Mouse (Mus musculus): ENCODE measurements around the gene Kit. TPM values are rescaled to one million over a fixed set of nuclear protein-coding genes. Genes with fewer than 3 reads are reported as not detected.
A peak's percentile ranks its signal among the peaks of the same experiment; 100 is the strongest.

Kit gene
- total RNA-seq, 2 experiments from 2014 or later, result 33.3 to 37.8 TPM

DNA sequence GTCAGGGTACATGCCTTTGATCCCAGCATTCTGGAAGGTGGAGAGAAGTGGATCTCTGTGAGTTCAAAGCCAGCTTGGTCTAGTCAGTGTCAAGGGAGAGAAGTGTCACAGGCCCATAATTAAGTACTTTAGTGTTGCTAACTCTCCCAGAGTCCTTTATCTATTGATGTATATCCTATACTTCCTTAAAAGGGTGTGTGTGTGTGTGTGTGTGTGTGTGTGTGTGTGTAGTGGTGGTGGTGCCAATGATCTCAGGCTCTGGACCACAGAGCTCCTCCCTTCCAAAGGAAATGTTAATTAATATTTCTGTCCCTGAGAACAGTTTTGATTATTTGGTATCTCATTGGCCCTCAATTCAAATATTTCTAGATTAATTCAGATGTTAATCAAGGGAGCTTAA lies 50.3 kb downstream of the Kit start:
- intact Hi-C loops (cut with DNase I), result no loop called here
- DNase-seq (ENCODE audit: low spot score in 2 of 2), result no peak

- no peak for DNase-seq (ENCODE audit: low spot score in 2 of 2)
- intact Hi-C loops (cut with DNase I), result no loop called here
Measured at GRCm38 (mm10) chr5:75626284-75626683, 51.6 kb downstream of the Kit start.

DNA sequence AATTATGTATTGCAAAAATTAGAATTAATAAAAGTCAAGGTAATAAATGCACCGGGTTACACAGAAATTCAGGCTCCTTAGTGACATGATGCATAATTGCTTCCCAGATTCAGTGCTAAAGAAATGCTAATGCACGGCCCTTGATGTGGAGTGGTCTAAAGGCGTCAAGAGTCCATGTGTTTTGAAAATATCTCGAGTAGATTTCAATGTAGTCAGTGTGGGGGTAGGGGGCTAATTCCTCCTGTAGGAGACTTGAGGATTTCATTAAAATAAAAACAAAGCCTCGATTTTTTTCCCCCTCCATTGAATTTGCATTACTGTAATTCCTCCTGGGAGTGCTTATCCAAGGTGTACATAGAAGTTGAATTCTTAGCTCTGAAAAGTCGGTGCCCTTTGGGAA lies 52.0 kb downstream of the Kit start:
- intact Hi-C loops (cut with DNase I), result no loop called here
- DNase-seq (ENCODE audit: low spot score in 2 of 2), result no peak

DNA sequence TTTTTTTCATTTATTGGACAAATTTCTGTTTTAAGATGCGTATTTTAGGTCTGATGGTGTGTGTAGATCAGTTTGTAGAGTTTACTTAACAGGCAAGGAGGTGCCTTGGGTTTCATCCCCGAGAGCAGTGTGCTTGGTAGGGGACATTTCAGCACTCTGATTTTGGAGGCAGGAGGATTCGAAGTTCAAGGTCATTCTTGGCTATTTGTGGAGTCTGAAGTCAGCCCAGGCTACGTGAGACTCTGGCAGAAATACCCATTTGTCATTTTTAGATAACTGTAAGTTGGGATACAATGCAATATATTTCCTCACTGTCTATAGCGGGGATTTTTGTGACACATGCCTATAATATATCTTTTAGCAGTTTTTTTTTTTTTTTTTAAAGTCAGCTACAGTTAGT lies 57.5 kb downstream of the Kit start:
- no peak for DNase-seq (ENCODE audit: low spot score in 2 of 2)
- intact Hi-C loops (cut with DNase I), result no loop called here

DNA sequence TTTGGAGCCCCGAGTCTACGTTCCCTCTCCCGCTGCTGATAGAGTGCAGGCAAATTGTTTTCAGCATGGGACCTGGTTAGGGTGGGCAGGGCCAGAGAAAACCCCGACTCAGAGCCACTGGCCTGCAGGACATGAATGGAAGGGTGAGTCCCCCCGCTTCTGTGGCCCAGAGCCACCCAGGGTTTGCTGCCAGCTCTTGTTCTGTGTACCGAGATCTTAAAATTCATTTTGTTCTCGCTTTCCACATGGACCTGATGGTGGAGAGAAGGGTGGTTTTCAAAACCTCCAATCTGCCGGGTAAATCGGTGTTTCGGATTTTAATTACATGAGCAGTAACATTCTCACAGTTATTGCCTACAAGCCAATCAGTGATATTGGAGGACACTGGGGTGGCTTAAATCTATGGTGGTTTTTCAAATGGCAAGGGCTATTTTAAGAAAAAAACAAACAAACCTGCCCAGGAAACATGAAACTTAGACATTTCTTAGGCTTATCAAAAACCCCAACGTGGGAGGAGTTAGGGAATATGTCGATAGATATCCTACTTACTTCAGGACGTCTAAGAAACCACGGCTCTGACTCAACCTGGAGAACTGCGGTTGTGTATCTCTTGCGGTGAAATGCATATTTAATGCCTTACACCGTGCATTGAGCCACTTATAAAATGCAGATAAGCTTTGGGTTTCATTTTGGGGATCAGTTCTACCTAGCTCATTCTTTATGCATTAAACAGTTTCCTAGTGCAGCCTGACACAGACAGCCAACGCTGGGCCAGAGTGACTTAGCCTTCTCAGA lies 58.3 kb downstream of the Kit start:
- intact Hi-C loops (cut with DNase I), result no loop called here
- DNase-seq (ENCODE audit: low spot score in 2 of 2), result no peak

DNA sequence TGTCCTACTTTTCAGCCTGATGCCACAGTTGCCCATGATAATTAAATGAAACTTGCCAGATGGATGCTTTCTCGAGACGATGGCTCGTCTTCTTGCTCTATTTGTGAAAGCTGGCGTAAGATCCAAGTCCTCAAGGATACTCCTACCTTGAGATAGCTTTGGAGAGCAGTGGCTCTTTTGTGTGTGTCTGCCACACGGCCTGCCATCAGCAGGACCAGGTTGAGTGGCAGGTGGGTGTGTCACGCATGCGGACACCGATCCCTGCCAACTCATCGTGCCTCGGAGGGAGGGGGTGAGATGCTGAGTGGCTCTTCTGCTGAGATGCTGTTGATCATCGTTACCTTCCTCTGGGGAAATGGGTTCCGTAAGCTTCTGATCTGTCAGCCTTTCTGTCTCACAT lies 60.7 kb downstream of the Kit start:
- intact Hi-C loops (cut with DNase I), result no loop called here
- DNase-seq (ENCODE audit: low spot score in 2 of 2), result peak; percentile 11 to 54

DNA sequence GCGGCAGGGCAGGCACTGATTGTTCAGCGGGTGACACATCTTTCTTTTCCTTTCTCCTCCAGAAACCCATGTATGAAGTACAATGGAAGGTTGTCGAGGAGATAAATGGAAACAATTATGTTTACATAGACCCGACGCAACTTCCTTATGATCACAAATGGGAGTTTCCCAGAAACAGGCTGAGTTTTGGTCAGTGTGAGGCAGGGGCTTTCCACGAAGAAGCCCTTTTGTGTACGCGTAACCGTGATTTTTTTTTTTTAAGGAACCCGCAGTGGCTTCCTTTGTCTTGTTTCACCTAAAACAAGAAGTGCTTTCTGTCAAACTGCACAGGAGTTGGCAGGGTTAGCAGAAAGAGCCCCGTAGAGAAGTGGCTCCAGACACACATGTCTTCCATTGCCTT lies 65.9 kb downstream of the Kit start:
- DNase-seq (ENCODE audit: low spot score in 2 of 2), result no peak
- intact Hi-C loops (cut with DNase I), result no loop called here

- intact Hi-C loops (cut with DNase I), result no loop called here
- peak in 1 of 2 experiments; percentile 39 for DNase-seq (ENCODE audit: low spot score in 2 of 2)
Measured at GRCm38 (mm10) chr5:75647046-75647445, 72.3 kb downstream of the Kit start.

DNA sequence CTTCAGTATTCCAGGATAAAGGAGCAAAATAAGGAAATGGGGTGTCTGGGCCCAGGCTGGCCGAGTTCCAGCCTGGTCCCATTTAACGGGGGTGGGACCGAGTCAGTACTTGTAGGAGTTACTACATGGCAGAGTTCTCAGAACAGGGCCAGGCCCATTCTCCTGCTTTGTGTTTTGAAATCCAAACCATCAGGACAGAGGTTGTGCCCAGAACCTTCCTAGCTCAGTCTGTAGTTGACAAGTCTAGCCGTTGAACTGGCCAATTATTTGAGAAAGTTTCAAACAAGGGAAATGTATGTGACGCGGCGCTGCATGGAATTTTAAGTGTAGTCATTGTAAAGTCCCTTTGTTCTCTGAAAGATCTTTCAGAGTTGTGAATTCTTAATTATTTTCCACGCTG lies 75.8 kb downstream of the Kit start:
- DNase-seq (ENCODE audit: low spot score in 2 of 2), result no peak
- intact Hi-C loops (cut with DNase I), result no loop called here

- DNase-seq (ENCODE audit: low spot score in 2 of 2), result no peak
- intact Hi-C loops (cut with DNase I), result no loop called here
Measured at GRCm38 (mm10) chr5:75653431-75653830, 78.7 kb downstream of the Kit start.

DNA sequence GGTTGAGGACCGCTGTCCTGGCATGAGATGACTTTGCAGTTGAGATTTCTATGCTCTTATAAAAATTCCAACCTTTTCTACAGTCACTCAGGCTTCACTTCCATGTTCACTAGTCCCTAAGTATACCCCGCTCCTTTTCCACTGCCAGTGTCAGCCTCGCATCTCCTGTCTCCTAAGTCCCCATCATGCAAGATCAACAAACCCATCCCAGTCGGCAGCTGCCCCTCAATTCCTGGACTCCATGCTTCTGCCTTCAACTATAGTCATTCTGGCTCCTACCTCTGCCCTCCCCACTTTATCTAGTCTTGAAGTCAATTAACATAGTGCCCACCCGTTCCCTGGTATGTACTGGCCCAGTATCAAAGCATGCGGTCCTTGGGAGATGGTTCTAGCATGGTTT lies 83.9 kb downstream of the Kit start:
- DNase-seq (ENCODE audit: low spot score in 2 of 2), result no peak
- intact Hi-C loops (cut with DNase I), result no loop called here

DNA sequence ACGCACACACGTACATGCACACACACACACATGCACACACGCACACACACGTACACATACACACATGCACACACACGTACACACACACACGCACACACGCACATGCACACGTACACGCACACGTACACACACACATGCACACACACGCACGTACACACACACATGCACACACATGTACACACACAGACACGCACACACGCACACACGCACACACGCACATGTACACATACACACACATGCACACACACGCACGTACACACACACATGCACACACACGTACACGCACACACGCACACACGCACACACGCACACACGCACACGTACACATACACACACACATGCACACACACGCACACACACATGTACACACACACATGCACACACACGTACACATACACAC lies 85.6 kb downstream of the Kit start:
- intact Hi-C loops (cut with DNase I), result no loop called here
- DNase-seq (ENCODE audit: low spot score in 2 of 2), result no peak

DNA sequence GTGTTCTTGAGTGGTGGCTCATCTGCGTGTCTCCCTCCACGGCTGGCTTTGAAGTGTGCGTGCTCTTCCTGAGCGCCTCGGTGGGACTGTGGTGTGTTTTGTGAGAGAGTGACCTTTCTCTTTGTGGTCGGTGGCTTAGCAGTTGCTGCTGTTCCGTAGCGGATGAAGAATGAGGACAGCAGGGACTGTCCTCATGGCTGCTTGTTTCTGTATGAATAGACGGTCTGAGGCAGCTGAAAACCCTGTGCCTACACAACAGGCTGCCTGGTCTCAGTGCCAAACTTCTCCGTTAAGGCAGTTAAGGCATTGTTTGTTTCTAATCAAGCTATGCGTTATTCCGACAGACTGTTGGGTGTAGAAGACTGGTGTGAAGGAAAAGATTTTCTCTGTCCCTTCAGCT lies 87.8 kb downstream of the Kit start:
- DNase-seq (ENCODE audit: low spot score in 2 of 2), result no peak
- intact Hi-C loops (cut with DNase I), result no loop called here

- DNase-seq (ENCODE audit: low spot score in 2 of 2), result no peak
- intact Hi-C loops (cut with DNase I), result no loop called here
Measured at GRCm38 (mm10) chr5:75663768-75664167, 89.1 kb downstream of the Kit start.

DNA sequence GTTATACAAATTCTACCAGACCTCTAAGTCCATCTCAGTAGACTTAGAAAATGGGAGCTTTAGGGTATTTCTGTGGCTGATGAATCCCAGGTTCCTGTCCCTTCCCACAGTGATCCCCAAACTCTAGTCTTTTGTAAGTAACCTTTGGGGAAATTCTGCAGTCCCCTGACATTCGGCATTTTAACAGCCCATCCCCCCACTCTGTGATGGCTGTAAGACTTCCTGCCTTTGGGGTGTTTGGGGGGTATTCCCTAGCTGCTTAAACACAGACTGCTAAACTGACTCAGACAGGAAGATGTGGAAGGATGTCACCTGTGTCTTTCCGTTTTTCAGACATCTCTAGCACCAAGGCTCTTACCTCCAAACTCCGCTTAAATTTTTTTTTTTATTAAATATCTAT lies 92.4 kb downstream of the Kit start:
- intact Hi-C loops (cut with DNase I), result no loop called here
- no peak for DNase-seq (ENCODE audit: low spot score in 2 of 2)

GRCm38 (mm10) chr5:75671136-75671788 lies 96.5 kb downstream of the Kit start:
- no peak for DNase-seq (ENCODE audit: low spot score in 2 of 2)
- intact Hi-C loops (cut with DNase I), result no loop called here

DNA sequence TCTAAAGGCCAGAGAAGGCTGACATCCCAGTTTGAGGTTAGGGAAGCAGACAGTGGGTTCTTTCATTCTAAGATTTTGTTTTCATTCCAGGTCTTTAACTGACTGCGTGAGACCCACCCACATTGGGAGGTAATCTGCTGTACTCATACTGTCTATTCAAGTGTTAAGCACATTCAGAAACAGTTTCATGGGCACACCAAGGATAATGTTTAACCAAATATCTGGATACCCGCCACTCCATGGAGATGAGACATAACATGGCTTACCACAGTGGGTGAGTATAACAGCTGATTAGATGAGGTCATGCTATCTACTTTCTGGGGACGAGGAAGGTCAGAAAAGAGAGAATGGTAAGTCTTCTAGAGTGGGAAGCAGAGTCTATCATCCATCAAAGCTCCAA lies 101.3 kb downstream of the Kit start:
- intact Hi-C loops (cut with DNase I), result no loop called here
- no peak for DNase-seq (ENCODE audit: low spot score in 2 of 2)

DNA sequence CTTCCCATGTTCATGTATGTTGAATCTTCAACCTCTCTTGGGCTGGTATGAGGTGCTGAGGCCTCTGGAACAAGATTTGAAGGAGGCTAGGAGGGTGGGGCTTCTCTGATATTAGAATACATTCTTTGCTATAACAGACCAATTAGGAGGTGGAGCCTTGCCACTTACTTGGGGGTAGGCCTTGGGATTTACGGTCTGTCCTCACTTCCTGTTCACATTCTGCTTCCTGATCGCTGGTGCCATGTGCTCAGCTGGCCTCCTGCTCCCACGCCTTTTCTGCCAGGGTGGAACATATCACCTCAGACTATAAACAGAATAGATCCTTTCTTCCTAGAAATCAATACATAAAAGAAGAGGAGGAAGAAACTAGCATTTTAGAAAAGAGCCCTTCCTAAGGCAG lies 105.2 kb downstream of the Kit start:
- no peak for DNase-seq (ENCODE audit: low spot score in 2 of 2)
- intact Hi-C loops (cut with DNase I), result no loop called here

DNA sequence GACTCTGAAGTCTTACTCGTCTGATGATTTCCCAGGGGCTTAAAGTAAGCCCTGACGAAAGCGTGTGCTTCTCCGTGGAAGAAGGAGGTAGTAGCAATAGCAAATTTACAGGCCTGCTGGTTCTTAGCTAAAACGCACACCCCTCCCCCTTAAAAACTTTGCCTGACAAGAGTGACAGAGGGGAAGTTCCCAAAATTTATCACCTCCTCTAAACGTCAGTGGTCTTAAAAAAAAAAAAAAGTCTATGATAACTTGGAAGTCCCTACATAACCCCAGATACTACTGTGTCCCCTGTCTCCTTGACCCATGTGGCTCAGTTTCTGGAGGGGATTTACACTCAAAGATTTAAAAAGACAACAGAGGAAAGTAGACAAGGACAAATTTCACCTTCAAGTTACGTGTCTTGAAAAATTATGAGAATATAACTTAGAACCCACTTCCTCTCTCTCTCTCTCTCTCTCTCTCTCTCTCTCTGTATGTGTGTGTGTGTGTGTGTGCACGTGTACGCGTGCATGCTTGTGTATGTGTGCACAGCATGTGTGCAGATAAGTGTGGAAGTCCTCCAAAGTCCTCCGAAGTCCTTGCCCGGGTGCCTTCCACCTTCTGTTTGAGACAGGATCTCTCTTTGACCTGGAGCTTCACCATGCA lies 120.6 kb downstream of the Kit start:
- intact Hi-C loops (cut with DNase I), result no loop called here
- DNase-seq (ENCODE audit: low spot score in 2 of 2), result no peak

DNA sequence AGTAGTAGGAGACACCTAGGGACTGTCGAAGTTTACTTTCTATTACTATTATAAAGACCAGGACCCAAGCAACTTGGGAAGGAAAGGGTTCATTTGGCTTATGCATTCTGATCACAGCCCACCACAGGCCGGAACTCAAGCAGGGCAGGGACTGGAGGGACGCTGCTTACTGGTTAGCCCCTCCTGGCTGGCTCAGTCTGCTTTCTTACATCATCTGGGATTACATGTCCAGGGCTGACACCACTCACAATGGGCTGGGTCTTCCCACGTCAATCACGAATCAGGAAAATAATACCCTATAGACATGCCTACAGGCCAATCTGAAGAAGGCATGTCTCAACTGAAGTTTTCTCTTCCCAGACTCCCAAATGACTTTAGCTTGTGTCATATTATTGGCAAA lies 122.2 kb downstream of the Kit start:
- DNase-seq (ENCODE audit: low spot score in 2 of 2), result no peak
- intact Hi-C loops (cut with DNase I), result no loop called here

- no peak for DNase-seq (ENCODE audit: low spot score in 2 of 2)
- intact Hi-C loops (cut with DNase I), result no loop called here
Measured at GRCm38 (mm10) chr5:75698556-75698955, 123.8 kb downstream of the Kit start.

Measured in left cerebral cortex, postnatal 14 days (tissue).